Mouse (Mus musculus): ENCODE results near the gene Gm42906.

Gene Gm42906

GRCm38 (mm10) chr5:151108291-151108897, 319.6 kb downstream of the Gm42906 start:
- no peak for DNase-seq (ENCODE audit: low spot score)

DNA sequence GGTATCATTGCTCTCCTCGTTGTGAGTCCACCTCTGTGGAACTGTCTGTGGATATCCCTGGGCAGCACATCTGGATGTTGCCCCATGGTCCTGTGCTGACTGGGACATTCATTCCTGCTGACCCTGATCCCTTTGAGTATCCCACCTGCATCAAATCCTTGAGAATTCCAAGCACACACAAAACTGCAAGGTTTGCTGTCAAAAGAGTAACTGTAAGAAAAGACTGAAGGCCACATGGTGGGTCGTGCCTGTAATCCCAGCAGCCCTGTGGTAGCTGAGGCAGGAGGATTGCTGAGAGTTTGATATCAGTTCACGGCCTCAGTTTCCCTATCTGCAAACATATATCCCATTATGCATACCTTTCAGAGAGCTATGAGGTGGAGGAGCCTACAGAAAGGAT, 321.1 kb downstream of the Gm42906 start:
- DNase-seq (ENCODE audit: low spot score) = no peak

DNA sequence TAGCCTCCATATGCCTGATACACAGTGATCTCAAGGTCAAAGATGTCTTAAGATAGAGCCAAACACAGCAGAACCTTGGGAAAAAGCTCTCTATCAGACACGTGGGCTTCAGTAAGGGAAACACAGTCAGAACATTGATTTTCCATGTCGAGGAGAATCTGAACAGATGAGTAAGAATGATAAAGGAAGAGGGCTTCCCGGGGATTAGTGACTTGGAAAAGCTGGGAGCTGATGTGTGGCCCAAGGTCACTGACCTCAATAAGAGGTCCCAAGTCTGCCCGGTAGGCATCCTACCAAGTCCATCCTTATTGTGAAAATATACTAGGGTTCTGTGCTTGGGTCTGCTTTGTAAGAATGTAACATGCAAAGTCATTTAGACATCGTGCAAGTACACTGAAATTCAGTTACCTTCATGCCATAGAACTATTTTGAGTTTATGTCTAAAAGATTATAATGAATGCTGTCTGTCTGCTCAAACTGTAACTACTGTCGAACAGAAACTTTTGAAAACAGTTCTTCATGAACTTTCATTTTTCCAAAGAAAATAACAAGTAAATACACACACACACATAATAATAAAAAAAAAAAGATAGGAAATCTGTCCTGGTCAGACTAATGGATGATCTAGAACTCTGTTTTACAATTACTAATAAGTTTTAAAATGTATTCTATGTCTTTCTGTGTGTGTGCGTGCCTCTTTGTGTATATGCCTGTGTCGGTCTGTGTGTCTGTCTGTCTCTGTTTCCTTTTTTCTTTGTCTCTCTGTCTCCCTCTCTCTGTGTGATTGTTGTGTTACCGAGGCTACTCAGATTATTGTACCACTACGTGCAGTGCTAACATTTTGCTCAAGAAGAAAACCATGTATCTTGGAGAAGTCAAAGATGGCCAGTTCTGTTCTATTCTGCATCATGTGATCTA, 322.6 kb downstream of the Gm42906 start:
- no peak for DNase-seq (ENCODE audit: low spot score)

DNA sequence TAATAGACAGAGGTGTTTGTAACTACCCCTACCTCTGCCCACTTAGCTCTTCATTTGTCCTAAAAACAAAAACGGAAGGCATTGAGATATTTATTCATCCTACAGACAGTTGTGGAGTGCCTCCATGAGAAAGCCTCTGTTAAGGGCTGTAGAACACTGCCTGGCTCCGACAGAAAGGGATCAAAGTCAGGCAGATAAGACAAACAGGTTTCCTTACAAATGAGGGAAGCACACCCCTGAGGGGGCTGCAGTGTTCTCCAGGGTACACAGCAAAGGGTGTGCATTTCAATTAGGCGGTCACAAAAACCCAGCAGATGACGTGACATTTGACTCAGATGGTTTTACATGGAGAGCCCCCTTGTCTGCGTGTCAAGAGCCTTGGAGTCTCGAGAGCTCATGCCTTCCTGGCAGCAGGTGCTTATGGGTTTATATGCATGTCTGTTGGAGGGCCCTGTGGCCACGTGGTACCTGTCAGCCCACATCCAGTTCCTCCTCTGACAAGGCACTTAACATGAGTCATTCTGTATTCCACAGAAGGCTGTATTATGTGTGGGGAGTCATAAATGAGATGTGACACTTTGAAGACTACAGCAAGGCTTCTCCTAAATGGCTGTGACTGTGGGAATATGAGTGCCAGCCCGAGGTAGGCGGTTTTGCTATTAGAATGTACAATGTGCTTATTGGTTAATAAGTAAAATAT, 323.5 kb downstream of the Gm42906 start:
- DNase-seq (ENCODE audit: low spot score) = no peak

GRCm38 (mm10) chr5:151103284-151103683, 324.7 kb downstream of the Gm42906 start:
- no peak for DNase-seq (ENCODE audit: low spot score)

DNA sequence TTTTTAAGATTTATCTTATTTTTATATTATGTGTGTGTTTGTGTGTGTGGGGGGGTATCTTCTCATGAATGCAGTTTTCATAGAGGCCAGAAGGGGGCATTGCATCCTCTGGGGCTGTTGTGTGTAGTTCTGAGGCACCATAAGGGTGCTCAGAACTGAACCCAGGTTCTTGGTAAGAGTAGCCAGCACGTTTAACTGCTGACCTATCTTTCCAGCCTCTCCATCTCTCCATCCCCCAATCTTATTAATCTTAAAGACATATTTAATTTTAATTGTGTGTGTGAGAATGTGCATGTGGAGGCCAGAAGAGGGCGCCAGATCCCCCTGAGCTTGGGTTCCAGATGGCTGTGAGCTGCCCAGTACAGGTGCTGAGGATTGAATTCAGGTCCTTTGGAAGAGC, 325.7 kb downstream of the Gm42906 start:
- DNase-seq (ENCODE audit: low spot score) = no peak

DNA sequence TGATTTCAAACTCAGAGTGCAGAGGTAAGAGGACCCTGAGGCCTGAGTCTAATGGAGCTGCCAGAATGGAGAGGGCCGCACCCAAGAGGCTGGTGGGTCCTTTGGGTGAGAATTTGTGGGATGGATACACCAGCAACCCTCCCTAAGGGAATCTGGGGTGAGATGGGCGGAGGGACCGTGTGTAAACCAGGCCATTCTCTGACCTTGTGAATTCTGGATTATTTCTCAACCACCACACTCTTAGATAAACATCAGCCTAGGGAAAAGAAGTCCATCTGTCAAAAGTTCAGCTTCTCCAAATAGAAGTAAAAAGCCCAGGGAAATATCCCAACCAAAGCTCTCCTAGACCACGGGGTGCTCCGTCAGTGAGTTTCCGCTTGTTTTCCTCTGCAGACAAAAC, 332.0 kb downstream of the Gm42906 start:
- no peak for DNase-seq (ENCODE audit: low spot score)

GRCm38 (mm10) chr5:151092886-151093665, 334.9 kb downstream of the Gm42906 start:
- no peak for DNase-seq (ENCODE audit: low spot score)

GRCm38 (mm10) chr5:151090996-151091395, 337.0 kb downstream of the Gm42906 start:
- no peak for DNase-seq (ENCODE audit: low spot score)

GRCm38 (mm10) chr5:151089201-151089600, 338.8 kb downstream of the Gm42906 start:
- no peak for DNase-seq (ENCODE audit: low spot score)

DNA sequence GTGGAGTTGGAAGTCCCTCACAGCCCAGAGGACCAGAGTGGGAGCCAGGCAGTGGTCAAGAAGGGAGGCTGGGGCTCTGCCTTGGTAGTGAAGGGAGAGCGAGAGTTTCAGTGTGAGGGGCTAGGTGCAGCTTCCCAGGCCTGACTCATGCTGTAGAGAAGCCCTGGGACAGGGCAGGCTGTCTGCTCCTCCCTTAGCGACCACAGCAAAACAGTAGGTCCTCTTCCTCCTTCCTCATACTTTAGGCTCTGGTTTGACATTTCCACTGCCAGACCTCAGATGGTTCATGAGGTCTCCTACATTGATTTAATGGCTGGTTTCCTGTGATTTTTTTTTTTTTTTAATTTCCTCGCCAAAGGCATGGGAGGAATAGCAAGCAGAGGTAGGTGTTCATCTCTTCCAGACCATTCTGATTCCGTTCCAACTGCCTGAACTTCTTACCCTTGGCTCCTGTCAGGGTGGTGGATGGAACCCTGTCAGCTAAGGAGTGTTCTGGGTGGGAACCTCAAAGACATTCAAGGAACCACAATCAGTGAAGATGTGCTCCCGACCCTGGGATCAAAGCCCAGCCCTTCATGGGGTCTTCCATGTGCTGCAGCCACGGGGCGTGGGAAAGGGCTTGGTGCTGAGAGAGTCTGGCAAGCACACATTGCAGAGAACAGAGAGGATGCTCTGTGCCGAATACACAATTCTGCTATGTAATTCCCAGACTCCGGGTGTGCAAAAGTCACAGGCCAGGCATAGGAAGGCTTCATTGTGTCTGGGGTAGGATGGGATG, 341.3 kb downstream of the Gm42906 start:
- DNase-seq (ENCODE audit: low spot score) = no peak

DNA sequence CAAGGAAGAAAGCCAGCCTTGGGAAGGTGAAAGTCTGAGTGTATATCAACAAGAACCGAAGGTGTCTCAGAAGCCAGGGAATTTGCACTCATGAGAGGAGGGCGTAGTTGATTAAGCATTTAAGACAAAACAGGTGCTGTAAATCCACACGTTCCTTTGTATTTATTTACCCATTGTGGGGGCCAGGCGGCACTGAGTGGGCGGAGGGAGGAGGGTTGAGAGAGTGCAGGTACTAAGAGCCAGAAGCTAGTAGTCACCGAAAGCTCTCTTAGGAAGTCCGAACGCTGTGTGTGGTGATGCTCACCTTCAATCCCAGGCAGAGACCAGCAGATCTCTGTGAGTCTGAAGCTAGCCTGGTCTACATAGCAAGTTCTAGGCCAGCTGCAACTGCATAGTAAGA, 342.2 kb downstream of the Gm42906 start:
- DNase-seq (ENCODE audit: low spot score) = no peak

GRCm38 (mm10) chr5:151080276-151080675, 347.7 kb downstream of the Gm42906 start:
- no peak for DNase-seq (ENCODE audit: low spot score)

DNA sequence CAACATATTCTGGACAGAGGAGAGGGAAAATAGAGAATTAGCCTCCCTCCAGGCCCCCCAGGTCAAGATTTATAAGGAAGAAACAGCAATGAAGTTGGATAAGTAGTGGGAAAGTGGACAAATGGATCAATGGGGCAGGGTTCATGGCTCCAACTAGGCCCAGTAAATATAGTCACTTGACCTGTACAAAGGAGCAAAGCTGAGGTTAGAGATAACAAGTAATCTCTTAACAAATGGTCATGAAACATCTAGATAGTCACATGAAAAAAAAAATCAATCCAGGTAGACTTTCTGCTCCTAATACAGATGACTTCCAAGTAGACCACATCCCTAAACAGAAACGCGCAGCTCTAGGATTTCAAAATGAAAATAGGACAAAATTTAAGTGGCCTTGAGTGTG, 350.0 kb downstream of the Gm42906 start:
- DNase-seq (ENCODE audit: low spot score) = no peak

- no peak for DNase-seq (ENCODE audit: low spot score)
Observed at GRCm38 (mm10) chr5:151076917-151077316, 351.0 kb downstream of the Gm42906 start.

GRCm38 (mm10) chr5:151074282-151074681, 353.7 kb downstream of the Gm42906 start:
- no peak for DNase-seq (ENCODE audit: low spot score)

DNA sequence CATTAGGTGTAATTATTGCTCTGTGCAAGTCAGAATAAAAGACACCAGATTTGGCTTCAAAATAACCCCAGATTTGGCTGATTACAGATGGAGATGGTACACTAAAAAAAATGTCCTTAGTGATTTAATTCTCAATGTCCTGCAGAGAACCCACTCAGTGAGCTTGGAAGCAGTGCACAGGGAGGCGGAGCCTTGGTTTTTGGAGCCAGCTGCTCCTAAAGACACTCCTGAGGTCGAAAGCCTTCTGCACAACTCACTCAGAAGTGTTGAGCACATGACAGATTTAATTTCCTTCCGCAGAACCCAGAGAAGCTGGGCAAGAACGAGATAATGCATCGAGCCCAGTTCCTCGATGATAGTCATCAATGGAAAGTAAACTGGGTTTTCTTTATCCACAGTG, 356.5 kb downstream of the Gm42906 start:
- DNase-seq (ENCODE audit: low spot score) = no peak

GRCm38 (mm10) chr5:151070896-151071295, 357.1 kb downstream of the Gm42906 start:
- no peak for DNase-seq (ENCODE audit: low spot score)

GRCm38 (mm10) chr5:151069569-151069968, 358.4 kb downstream of the Gm42906 start:
- DNase-seq (ENCODE audit: low spot score) = no peak

GRCm38 (mm10) chr5:151066016-151066415, 361.9 kb downstream of the Gm42906 start:
- no peak for DNase-seq (ENCODE audit: low spot score)

DNA sequence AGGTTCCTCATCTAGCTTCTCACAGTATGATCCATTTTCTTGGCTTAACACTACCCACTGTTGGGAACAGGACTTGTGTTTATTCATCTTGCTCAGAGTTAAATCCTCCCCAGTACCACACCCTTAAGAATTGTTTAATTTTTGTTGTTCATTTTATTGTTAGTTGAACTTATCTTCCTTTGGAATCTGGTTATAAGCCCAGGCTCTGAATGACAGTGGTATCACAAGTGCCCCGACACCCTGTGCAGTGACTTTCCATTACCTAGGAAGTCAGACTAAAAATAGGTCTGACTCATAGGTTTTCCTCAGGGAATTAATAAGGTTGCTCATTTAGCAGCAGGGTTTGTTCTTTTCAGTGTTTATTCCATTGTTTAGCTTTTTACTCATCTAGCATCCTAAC, 362.7 kb downstream of the Gm42906 start:
- DNase-seq (ENCODE audit: low spot score) = no peak

Measured in layer of hippocampus, adult 11-12 months (tissue).